Mouse (Mus musculus): ENCODE data around the gene Tymp.
A peak's percentile ranks its signal among the peaks of the same experiment; 100 is the strongest.

The Tymp gene

GRCm38 (mm10) chr15:89376957-89377356 lies at the start of gene Tymp:
TSS of gene Tymp (minus strand) at chr15:89377039.
- no peak for DNase-seq (ENCODE audit: extremely low spot score)

- DNase-seq (ENCODE audit: extremely low spot score), result peak; percentile 20
Measured at GRCm38 (mm10) chr15:89425711-89426121, 48.9 kb upstream of the Tymp start, which contains the start of gene Cpt1b. TSS of gene Cpt1b (minus strand) at chr15:89425863.

GRCm38 (mm10) chr15:89424621-89425020 lies 47.8 kb upstream of the Tymp start:
- DNase-seq (ENCODE audit: extremely low spot score), result no peak

- DNase-seq (ENCODE audit: extremely low spot score), result no peak
Measured at GRCm38 (mm10) chr15:89421938-89422337, 45.1 kb upstream of the Tymp start.

- DNase-seq (ENCODE audit: extremely low spot score), result no peak
Measured at GRCm38 (mm10) chr15:89415282-89415681, 38.4 kb upstream of the Tymp start.

GRCm38 (mm10) chr15:89410118-89410517 lies 33.3 kb upstream of the Tymp start, which contains the start of gene Syce3:
TSS of gene Syce3 (minus strand) at chr15:89410503.
- no peak for DNase-seq (ENCODE audit: extremely low spot score)

GRCm38 (mm10) chr15:89406691-89407090 lies 29.9 kb upstream of the Tymp start:
- no peak for DNase-seq (ENCODE audit: extremely low spot score)

- no peak for DNase-seq (ENCODE audit: extremely low spot score)
Measured at GRCm38 (mm10) chr15:89404831-89405623, 28.2 kb upstream of the Tymp start.

- no peak for DNase-seq (ENCODE audit: extremely low spot score)
Measured at GRCm38 (mm10) chr15:89402471-89402870, 25.6 kb upstream of the Tymp start.

- DNase-seq (ENCODE audit: extremely low spot score), result no peak
Measured at GRCm38 (mm10) chr15:89399716-89400115, 22.9 kb upstream of the Tymp start.

GRCm38 (mm10) chr15:89398146-89398545 lies 21.3 kb upstream of the Tymp start:
- DNase-seq (ENCODE audit: extremely low spot score), result no peak

GRCm38 (mm10) chr15:89396883-89397282 lies 20.0 kb upstream of the Tymp start:
- DNase-seq (ENCODE audit: extremely low spot score), result no peak

GRCm38 (mm10) chr15:89390081-89390480 lies 13.2 kb upstream of the Tymp start:
- no peak for DNase-seq (ENCODE audit: extremely low spot score)

- no peak for DNase-seq (ENCODE audit: extremely low spot score)
Measured at GRCm38 (mm10) chr15:89387127-89387526, 10.3 kb upstream of the Tymp start.

GRCm38 (mm10) chr15:89384617-89385016 lies 7.8 kb upstream of the Tymp start, which contains the start of gene Klhdc7b:
TSS of gene Klhdc7b (plus strand) at chr15:89384917.
- no peak for DNase-seq (ENCODE audit: extremely low spot score)

GRCm38 (mm10) chr15:89379429-89379828 lies 2.6 kb upstream of the Tymp start:
- peak; percentile 14 for DNase-seq (ENCODE audit: extremely low spot score)

GRCm38 (mm10) chr15:89378831-89379401 lies 2.1 kb upstream of the Tymp start, which contains the start of gene Odf3b:
TSS of gene Odf3b (minus strand) at chr15:89379282.
- DNase-seq (ENCODE audit: extremely low spot score), result peak; percentile 45

GRCm38 (mm10) chr15:89377938-89378828 lies 1.3 kb upstream of the Tymp start:
- peak; percentile 25 for DNase-seq (ENCODE audit: extremely low spot score)

GRCm38 (mm10) chr15:89377362-89377761 lies 523 bp upstream of the Tymp start:
- DNase-seq (ENCODE audit: extremely low spot score), result peak; percentile 17

GRCm38 (mm10) chr15:89376040-89376439 lies 799 bp downstream of the Tymp start:
- DNase-seq (ENCODE audit: extremely low spot score), result no peak

GRCm38 (mm10) chr15:89374801-89375534 lies 1.9 kb downstream of the Tymp start:
- no peak for DNase-seq (ENCODE audit: extremely low spot score)

Measured in embryo, embryonic 9.5 days (tissue).